Mouse (Mus musculus): Measurements from ENCODE around the gene Cdh13. TPM values are rescaled to one million over a fixed set of nuclear protein-coding genes. Genes with fewer than 3 reads are reported as not detected.

Gene Cdh13
- polyA plus RNA-seq, 1 experiment: 56.6 TPM

GRCm38 (mm10) chr8:118665081-118665480 is 381.5 kb downstream of the Cdh13 start:
- no peaks in the 10 kb centered on the region for H3K27me3 ChIP-seq (ENCODE audit: control insufficient read depth, insufficient read depth, insufficient read length)
- no peak overlapping the region for H3K4me3 ChIP-seq
- H3ac ChIP-seq (ENCODE audit: control insufficient read depth, insufficient read length): no peak overlapping the region
- H3K4me2 ChIP-seq (ENCODE audit: low read depth): no peak overlapping the region
- no peaks in the 10 kb centered on the region for H3K36me3 ChIP-seq (ENCODE audit: control insufficient read depth, insufficient read depth)
- no peaks in the 10 kb centered on the region for H3K79me2 ChIP-seq (ENCODE audit: control insufficient read depth, insufficient read depth)
- TF ChIP-seq TCF12 (IDR thresholded peaks at IDR 0.05; ENCODE audit: insufficient read depth, poor library complexity, severe bottlenecking) (no peak), POLR2AphosphoS2 (IDR thresholded peaks at IDR 0.05; ENCODE audit: insufficient read length, low read depth) (no peak), E2F4 (IDR thresholded peaks at IDR 0.05; ENCODE audit: insufficient read depth) (no peak), POLR2A (IDR thresholded peaks at IDR 0.05; ENCODE audit: insufficient read length, low read depth) (no peak), REST (IDR thresholded peaks at IDR 0.05; ENCODE audit: insufficient read depth, insufficient read length) (no peak), SRF (IDR thresholded peaks at IDR 0.05; ENCODE audit: control insufficient read depth, insufficient read length, low read depth) (no peak), CEBPB (IDR thresholded peaks at IDR 0.05; ENCODE audit: insufficient read depth, poor library complexity, severe bottlenecking) (no peak), MYOD1 (IDR thresholded peaks at IDR 0.05; ENCODE audit: control insufficient read depth in 1 of 3, insufficient read length in 2 of 3, low read depth in 2 of 3) (no peak), MAX (IDR thresholded peaks at IDR 0.05; ENCODE audit: low read depth) (no peak), MYOG (IDR thresholded peaks at IDR 0.05; ENCODE audit: control insufficient read depth in 1 of 3, insufficient read depth in 1 of 3, insufficient read length in 2 of 3, low read depth in 2 of 3) (no peak), USF1 (IDR thresholded peaks at IDR 0.05; ENCODE audit: low read depth) (no peak), TCF3 (IDR thresholded peaks at IDR 0.05; ENCODE audit: insufficient read length, low read depth) (no peak)

GRCm38 (mm10) chr8:118667736-118668135 is 384.2 kb downstream of the Cdh13 start:
- Histone ChIP-seq H3K4me3 (no peak overlapping the region), H3K27me3 (ENCODE audit: control insufficient read depth, insufficient read depth, insufficient read length) (no peaks in the 10 kb centered on the region), H3K4me2 (ENCODE audit: low read depth) (no peak overlapping the region), H3ac (ENCODE audit: control insufficient read depth, insufficient read length) (no peak overlapping the region), H3K36me3 (ENCODE audit: control insufficient read depth, insufficient read depth) (no peaks in the 10 kb centered on the region), H3K79me2 (ENCODE audit: control insufficient read depth, insufficient read depth) (no peaks in the 10 kb centered on the region)
- TF ChIP-seq REST (IDR thresholded peaks at IDR 0.05; ENCODE audit: insufficient read depth, insufficient read length) (no peak), USF1 (IDR thresholded peaks at IDR 0.05; ENCODE audit: low read depth) (no peak), MAX (IDR thresholded peaks at IDR 0.05; ENCODE audit: low read depth) (no peak), MYOG (IDR thresholded peaks at IDR 0.05; ENCODE audit: control insufficient read depth in 1 of 3, insufficient read depth in 1 of 3, insufficient read length in 2 of 3, low read depth in 2 of 3) (no peak), POLR2AphosphoS2 (IDR thresholded peaks at IDR 0.05; ENCODE audit: insufficient read length, low read depth) (no peak), SRF (IDR thresholded peaks at IDR 0.05; ENCODE audit: control insufficient read depth, insufficient read length, low read depth) (no peak), E2F4 (IDR thresholded peaks at IDR 0.05; ENCODE audit: insufficient read depth) (no peak), CEBPB (IDR thresholded peaks at IDR 0.05; ENCODE audit: insufficient read depth, poor library complexity, severe bottlenecking) (no peak), TCF12 (IDR thresholded peaks at IDR 0.05; ENCODE audit: insufficient read depth, poor library complexity, severe bottlenecking) (no peak), MYOD1 (IDR thresholded peaks at IDR 0.05; ENCODE audit: control insufficient read depth in 1 of 3, insufficient read length in 2 of 3, low read depth in 2 of 3) (no peak), POLR2A (IDR thresholded peaks at IDR 0.05; ENCODE audit: insufficient read length, low read depth) (no peak), TCF3 (IDR thresholded peaks at IDR 0.05; ENCODE audit: insufficient read length, low read depth) (no peak)

DNA sequence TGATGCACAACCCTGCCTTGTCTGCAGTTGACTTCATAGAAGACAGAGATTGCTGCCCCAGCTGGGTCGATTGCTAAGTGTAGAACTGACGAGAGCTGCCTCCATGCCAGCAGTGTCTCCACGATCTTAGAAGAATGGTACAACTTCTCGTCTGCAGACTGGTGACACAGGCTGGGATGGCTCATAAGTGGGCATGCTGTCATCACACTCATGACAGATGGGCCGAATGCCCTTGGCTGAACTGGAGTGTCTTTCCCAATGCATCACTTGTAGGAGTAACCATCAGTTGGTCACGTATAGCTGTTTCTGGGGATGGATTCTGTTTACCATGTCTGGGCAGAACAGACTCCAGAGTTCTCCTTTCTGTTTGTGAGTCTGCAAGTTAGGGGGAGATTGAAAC is 392.7 kb downstream of the Cdh13 start:
- H3K4me3 ChIP-seq: no peak overlapping the region
- peaks cover 10% of the 10 kb centered on the region for H3K36me3 ChIP-seq (ENCODE audit: control insufficient read depth, insufficient read depth)
- no peak for TF ChIP-seq MYOG (IDR thresholded peaks at IDR 0.05; ENCODE audit: control insufficient read depth in 1 of 3, insufficient read depth in 1 of 3, insufficient read length in 2 of 3, low read depth in 2 of 3)
- TF ChIP-seq USF1 (IDR thresholded peaks at IDR 0.05; ENCODE audit: low read depth): no peak
- no peak for TF ChIP-seq E2F4 (IDR thresholded peaks at IDR 0.05; ENCODE audit: insufficient read depth)
- TF ChIP-seq MAX (IDR thresholded peaks at IDR 0.05; ENCODE audit: low read depth): no peak
- no peak for TF ChIP-seq POLR2A (IDR thresholded peaks at IDR 0.05; ENCODE audit: insufficient read length, low read depth)
- TF ChIP-seq POLR2AphosphoS2 (IDR thresholded peaks at IDR 0.05; ENCODE audit: insufficient read length, low read depth): no peak
- no peak for TF ChIP-seq REST (IDR thresholded peaks at IDR 0.05; ENCODE audit: insufficient read depth, insufficient read length)
- no peak for TF ChIP-seq SRF (IDR thresholded peaks at IDR 0.05; ENCODE audit: control insufficient read depth, insufficient read length, low read depth)
- TF ChIP-seq MYOD1 (IDR thresholded peaks at IDR 0.05; ENCODE audit: control insufficient read depth in 1 of 3, insufficient read length in 2 of 3, low read depth in 2 of 3): no peak
- TF ChIP-seq CEBPB (IDR thresholded peaks at IDR 0.05; ENCODE audit: insufficient read depth, poor library complexity, severe bottlenecking): no peak
- TF ChIP-seq TCF12 (IDR thresholded peaks at IDR 0.05; ENCODE audit: insufficient read depth, poor library complexity, severe bottlenecking): no peak
- no peak for TF ChIP-seq TCF3 (IDR thresholded peaks at IDR 0.05; ENCODE audit: insufficient read length, low read depth)
- no peak overlapping the region for H3K4me2 ChIP-seq (ENCODE audit: low read depth)
- H3K27me3 ChIP-seq (ENCODE audit: control insufficient read depth, insufficient read depth, insufficient read length): no peaks in the 10 kb centered on the region
- no peaks in the 10 kb centered on the region for H3K79me2 ChIP-seq (ENCODE audit: control insufficient read depth, insufficient read depth)
- no peak overlapping the region for H3ac ChIP-seq (ENCODE audit: control insufficient read depth, insufficient read length)

- peaks cover 10% of the 10 kb centered on the region for H3K36me3 ChIP-seq (ENCODE audit: control insufficient read depth, insufficient read depth)
These were observed 395.8 kb downstream of the Cdh13 start for GRCm38 (mm10) chr8:118679347-118679746.

More at GRCm38 (mm10) chr8:118679347-118679746, 395.8 kb downstream of the Cdh13 start:
- no peak overlapping the region for H3ac ChIP-seq (ENCODE audit: control insufficient read depth, insufficient read length)
- no peak overlapping the region for H3K4me3 ChIP-seq
- H3K79me2 ChIP-seq (ENCODE audit: control insufficient read depth, insufficient read depth): no peaks in the 10 kb centered on the region
- H3K27me3 ChIP-seq (ENCODE audit: control insufficient read depth, insufficient read depth, insufficient read length): no peaks in the 10 kb centered on the region
- no peak overlapping the region for H3K4me2 ChIP-seq (ENCODE audit: low read depth)
- TF ChIP-seq REST (IDR thresholded peaks at IDR 0.05; ENCODE audit: insufficient read depth, insufficient read length) (no peak), USF1 (IDR thresholded peaks at IDR 0.05; ENCODE audit: low read depth) (no peak), MAX (IDR thresholded peaks at IDR 0.05; ENCODE audit: low read depth) (no peak), TCF12 (IDR thresholded peaks at IDR 0.05; ENCODE audit: insufficient read depth, poor library complexity, severe bottlenecking) (no peak), CEBPB (IDR thresholded peaks at IDR 0.05; ENCODE audit: insufficient read depth, poor library complexity, severe bottlenecking) (no peak), MYOG (IDR thresholded peaks at IDR 0.05; ENCODE audit: control insufficient read depth in 1 of 3, insufficient read depth in 1 of 3, insufficient read length in 2 of 3, low read depth in 2 of 3) (no peak), POLR2AphosphoS2 (IDR thresholded peaks at IDR 0.05; ENCODE audit: insufficient read length, low read depth) (no peak), MYOD1 (IDR thresholded peaks at IDR 0.05; ENCODE audit: control insufficient read depth in 1 of 3, insufficient read length in 2 of 3, low read depth in 2 of 3) (no peak), TCF3 (IDR thresholded peaks at IDR 0.05; ENCODE audit: insufficient read length, low read depth) (no peak), POLR2A (IDR thresholded peaks at IDR 0.05; ENCODE audit: insufficient read length, low read depth) (no peak), SRF (IDR thresholded peaks at IDR 0.05; ENCODE audit: control insufficient read depth, insufficient read length, low read depth) (no peak), E2F4 (IDR thresholded peaks at IDR 0.05; ENCODE audit: insufficient read depth) (no peak)

Data from myocyte (in vitro differentiated cells).